Mouse (Mus musculus) spleen, adult 2 months (tissue): ENCODE results near the gene Oas3. TPM values are rescaled to one million over a fixed set of nuclear protein-coding genes. Genes with fewer than 3 reads are reported as not detected.
A peak's percentile ranks its signal among the peaks of the same experiment; 100 is the strongest.

Experiments
- DNase-seq, 2 experiments: peaks; one replicate each; pipeline versions ENCODE4 v3.0.0 to v3.0.0-alpha.2; 2012 to 2021; ENCODE audit warnings: low spot score in 2 of 2, low read depth in 1 of 2
- H3K27ac ChIP-seq: fragments of 200-500 bp; 2 replicates; pipeline ENCODE4 v1.5.1; 2012; ENCODE audit warnings: low read length, inconsistent platforms; ENCODE audit not compliant: insufficient read depth
- H3K27me3 ChIP-seq: fragments of 200-500 bp; 2 replicates; pipeline ENCODE4 v1.6.1; 2012; ENCODE audit warnings: mild to moderate bottlenecking, moderate library complexity, low read length, inconsistent platforms; ENCODE audit not compliant: control insufficient read depth, insufficient read depth
- H3K36me3 ChIP-seq: fragments of 200-500 bp; 2 replicates; pipeline ENCODE4 v1.6.1; 2012; ENCODE audit warnings: mild to moderate bottlenecking, low read length, inconsistent platforms; ENCODE audit not compliant: control insufficient read depth, insufficient read depth
- H3K4me1 ChIP-seq: fragments of 200-500 bp; 2 replicates; pipeline ENCODE4 v1.6.1; 2011; ENCODE audit warnings: inconsistent platforms; ENCODE audit not compliant: control insufficient read depth, insufficient read depth, insufficient read length
- H3K4me3 ChIP-seq: fragments of 200-500 bp; 2 replicates; pipeline ENCODE4 v1.5.1; 2011; ENCODE audit warnings: mild to moderate bottlenecking, inconsistent platforms; ENCODE audit not compliant: insufficient read depth, insufficient read length; ENCODE audit errors: extremely low read depth
- CTCF ChIP-seq: fragments of 200-500 bp; IDR thresholded peaks from 2 replicates; pipeline ENCODE4 v1.5.1; 2011; ENCODE audit warnings: mild to moderate bottlenecking, inconsistent platforms; ENCODE audit not compliant: insufficient read depth, insufficient read length, insufficient replicate concordance; ENCODE audit errors: extremely low read depth
- POLR2A ChIP-seq: fragments of 200-500 bp; IDR thresholded peaks from 2 replicates; pipeline ENCODE4 v1.6.1; 2011; ENCODE audit warnings: low read depth, low read length, inconsistent platforms
- WGBS: fragments of 180-500 bp; shearing (Covaris S2); methylation state at CpG from one replicate; pipeline ENCODE4 v1.1.7; 2018; 5-methylcytosine and 5-hydroxymethylcytosine counted together
- polyA plus RNA-seq: library from polyadenylated mRNA; depleted of rRNA; stranded (reverse); fragments of >200 nt; gene quantifications from 2 replicates; pipeline ENCODE4 v1.2.3, GENCODE M21; 2012

Oas3 gene
- polyA plus RNA-seq, 1 experiment: 16.3 TPM

GRCm38 (mm10) chr5:120781646-120782045, 4.2 kb upstream of the Oas3 start:
- WGBS: 100% methylated on average over 1 of the region's 1 CpGs
- Histone ChIP-seq H3K4me3 (no peak overlapping the region), H3K27ac (no peak overlapping the region), H3K36me3 (no peaks in the 10 kb centered on the region), H3K27me3 (no peaks in the 10 kb centered on the region), H3K4me1 (peaks cover 11% of the 10 kb centered on the region; the same call in 1 of the 2 replicates)
- no peak for TF ChIP-seq POLR2A
- no peak for TF ChIP-seq CTCF
- no peak for DNase-seq

GRCm38 (mm10) chr5:120779922-120780321, 2.5 kb upstream of the Oas3 start:
- Histone ChIP-seq H3K4me3 (no peak overlapping the region), H3K27ac (no peak overlapping the region), H3K4me1 (peaks cover 26% of the 10 kb centered on the region; the same call in 1 of the 2 replicates), H3K36me3 (no peaks in the 10 kb centered on the region), H3K27me3 (no peaks in the 10 kb centered on the region)
- TF ChIP-seq CTCF (no peak), POLR2A (no peak)
- WGBS: 18% methylated on average over 3 of the region's 3 CpGs
- DNase-seq: no peak

GRCm38 (mm10) chr5:120778941-120779340, 1.5 kb upstream of the Oas3 start:
- peaks cover 28% of the 10 kb centered on the region; the same call in 1 of the 2 replicates for H3K4me1 ChIP-seq
- DNase-seq: no peak
- no peaks in the 10 kb centered on the region for H3K36me3 ChIP-seq
- H3K4me3 ChIP-seq: no peak overlapping the region
- no peaks in the 10 kb centered on the region for H3K27me3 ChIP-seq
- H3K27ac ChIP-seq: no peak overlapping the region
- WGBS: 26% methylated on average over 2 of the region's 2 CpGs
- TF ChIP-seq CTCF (no peak), POLR2A (no peak)

GRCm38 (mm10) chr5:120776801-120777200, 660 bp downstream of the Oas3 start:
- Histone ChIP-seq H3K27me3 (no peaks in the 10 kb centered on the region), H3K4me1 (peaks cover 28% of the 10 kb centered on the region; the same call in 1 of the 2 replicates)

GRCm38 (mm10) chr5:120775287-120775985, 2.0 kb downstream of the Oas3 start:
- 9% methylated on average over 14 of the region's 14 CpGs for WGBS
- H3K4me1 ChIP-seq: peaks cover 28% of the 10 kb centered on the region; the same call in 1 of the 2 replicates
- TF ChIP-seq POLR2A (no peak), CTCF (no peak)
- no peaks in the 10 kb centered on the region for H3K27me3 ChIP-seq
- H3K36me3 ChIP-seq: no peaks in the 10 kb centered on the region
- DNase-seq: peak; percentile 46 to 64
- H3K27ac ChIP-seq: peak overlapping the region; percentile 67
- H3K4me3 ChIP-seq: peak overlapping the region; percentile 22; the same call in 1 of the 2 replicates

More at GRCm38 (mm10) chr5:120776801-120777200, 660 bp downstream of the Oas3 start:
- 67% methylated on average over 5 of the region's 5 CpGs for WGBS
- H3K27ac ChIP-seq: peak overlapping the region; percentile 41; the same call in 1 of the 2 replicates
- TF ChIP-seq CTCF (no peak), POLR2A (no peak)
- peak overlapping the region; percentile 56 for H3K4me3 ChIP-seq
- no peak for DNase-seq
- no peaks in the 10 kb centered on the region for H3K36me3 ChIP-seq

- TF ChIP-seq CTCF (no peak), POLR2A (no peak)
- no peak for DNase-seq
- Histone ChIP-seq H3K27ac (no peak overlapping the region), H3K4me1 (no peaks in the 10 kb centered on the region), H3K4me3 (no peak overlapping the region), H3K36me3 (peaks cover 5% of the 10 kb centered on the region), H3K27me3 (no peaks in the 10 kb centered on the region)
- WGBS: 79% methylated on average over 3 of the region's 3 CpGs
Observed at GRCm38 (mm10) chr5:120769396-120769795, 8.1 kb downstream of the Oas3 start.

- DNase-seq: no peak
- Histone ChIP-seq H3K36me3 (peaks cover 8% of the 10 kb centered on the region), H3K27ac (no peak overlapping the region), H3K4me1 (no peaks in the 10 kb centered on the region), H3K4me3 (no peak overlapping the region), H3K27me3 (no peaks in the 10 kb centered on the region)
- no peak for TF ChIP-seq POLR2A
- TF ChIP-seq CTCF: no peak
- WGBS: 86% methylated on average over 8 of the region's 8 CpGs
Observed at GRCm38 (mm10) chr5:120765010-120765409, 12.5 kb downstream of the Oas3 start.
